Mouse (Mus musculus): ENCODE results near the gene Zer1. TPM values are rescaled to one million over a fixed set of nuclear protein-coding genes. Genes with fewer than 3 reads are reported as not detected.

Gene Zer1
- polyA plus RNA-seq, 1 experiment = 11.1 TPM

GRCm38 (mm10) chr2:30132801-30133612 is 8.6 kb upstream of the Zer1 start:
- TF ChIP-seq GATA1 (IDR thresholded peaks at IDR 0.05; ENCODE audit: low read length) = no peak

- no peak for TF ChIP-seq GATA1 (IDR thresholded peaks at IDR 0.05; ENCODE audit: low read length)
These were observed 5.8 kb upstream of the Zer1 start for GRCm38 (mm10) chr2:30130156-30130555.

- no peak for TF ChIP-seq GATA1 (IDR thresholded peaks at IDR 0.05; ENCODE audit: low read length)
These were observed 4.4 kb upstream of the Zer1 start for GRCm38 (mm10) chr2:30128789-30129188.

GRCm38 (mm10) chr2:30123729-30124471 is 485 bp downstream of the Zer1 start:
- TF ChIP-seq GATA1 (IDR thresholded peaks at IDR 0.05; ENCODE audit: low read length) = no peak

- TF ChIP-seq GATA1 (IDR thresholded peaks at IDR 0.05; ENCODE audit: low read length) = no peak
These were observed 1.6 kb downstream of the Zer1 start for GRCm38 (mm10) chr2:30122766-30123165.

GRCm38 (mm10) chr2:30120269-30120668 is 4.1 kb downstream of the Zer1 start:
- no peak for TF ChIP-seq GATA1 (IDR thresholded peaks at IDR 0.05; ENCODE audit: low read length)

GRCm38 (mm10) chr2:30119641-30120051 is 4.7 kb downstream of the Zer1 start:
- no peak for TF ChIP-seq GATA1 (IDR thresholded peaks at IDR 0.05; ENCODE audit: low read length)

GRCm38 (mm10) chr2:30112564-30112963 is 11.8 kb downstream of the Zer1 start:
- no peak for TF ChIP-seq GATA1 (IDR thresholded peaks at IDR 0.05; ENCODE audit: low read length)

GRCm38 (mm10) chr2:30111500-30111899 is 12.9 kb downstream of the Zer1 start:
- peak; percentile 3 for TF ChIP-seq GATA1 (IDR thresholded peaks at IDR 0.05; ENCODE audit: low read length)

GRCm38 (mm10) chr2:30108260-30108659 is 16.1 kb downstream of the Zer1 start:
- no peak for TF ChIP-seq GATA1 (IDR thresholded peaks at IDR 0.05; ENCODE audit: low read length)

- no peak for TF ChIP-seq GATA1 (IDR thresholded peaks at IDR 0.05; ENCODE audit: low read length)
These were observed 16.7 kb downstream of the Zer1 start for GRCm38 (mm10) chr2:30107646-30108045.

GRCm38 (mm10) chr2:30106364-30106763 is 18.0 kb downstream of the Zer1 start:
- no peak for TF ChIP-seq GATA1 (IDR thresholded peaks at IDR 0.05; ENCODE audit: low read length)

GRCm38 (mm10) chr2:30100214-30100613 is 24.2 kb downstream of the Zer1 start:
- TF ChIP-seq GATA1 (IDR thresholded peaks at IDR 0.05; ENCODE audit: low read length) = no peak

GRCm38 (mm10) chr2:30095882-30096527 is 28.4 kb downstream of the Zer1 start:
- no peak for TF ChIP-seq GATA1 (IDR thresholded peaks at IDR 0.05; ENCODE audit: low read length)

GRCm38 (mm10) chr2:30094208-30094588 is 30.2 kb downstream of the Zer1 start:
- TF ChIP-seq GATA1 (IDR thresholded peaks at IDR 0.05; ENCODE audit: low read length) = no peak
